Mouse (Mus musculus): ENCODE data around the gene Rpl36. TPM values are rescaled to one million over a fixed set of nuclear protein-coding genes. Genes with fewer than 3 reads are reported as not detected.

Rpl36 gene
- polyA plus RNA-seq, 1 experiment from 2014 or later: 1,230 TPM

DNA sequence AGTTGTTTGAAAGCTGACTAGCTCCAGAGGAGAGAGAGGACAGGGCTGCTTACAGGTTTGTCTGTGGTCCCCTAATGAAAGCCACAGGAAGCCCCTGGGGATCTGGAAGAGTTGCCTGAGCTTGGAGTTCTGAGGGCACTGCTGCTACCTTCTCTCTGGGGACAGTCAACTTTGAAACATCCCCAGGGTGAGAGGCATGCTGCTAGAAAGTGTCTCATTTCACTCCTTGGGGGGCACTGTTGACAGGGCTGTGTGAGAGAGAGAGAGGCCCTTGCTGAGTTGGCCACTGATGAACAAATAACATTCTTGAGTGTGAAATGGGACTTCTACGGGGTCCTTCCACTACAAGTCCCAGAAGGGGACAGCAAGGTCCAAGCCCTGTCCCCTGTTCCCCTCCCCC, 25.4 kb upstream of the Rpl36 start:
- peak overlapping the region; percentile 36; the same call in 1 of the 2 replicates for H3K9ac ChIP-seq
- no peak for ATAC-seq (ENCODE audit: low FRiP score)
- no peaks in the 10 kb centered on the region for H3K9me3 ChIP-seq (replicated peaks)
- no peak overlapping the region for H3K27ac ChIP-seq
- WGBS: 67% methylated on average over 1 of the region's 1 CpGs
- peaks cover 44% of the 10 kb centered on the region for H3K4me1 ChIP-seq
- no peak overlapping the region for H3K4me3 ChIP-seq
- 0 out of 2 replicates have a peak overlapping the region, but pooled peaks have one; percentile 8 for H3K4me2 ChIP-seq (replicated peaks)
- no peaks in the 10 kb centered on the region for H3K27me3 ChIP-seq
- peaks cover 60% of the 10 kb centered on the region for H3K36me3 ChIP-seq

DNA sequence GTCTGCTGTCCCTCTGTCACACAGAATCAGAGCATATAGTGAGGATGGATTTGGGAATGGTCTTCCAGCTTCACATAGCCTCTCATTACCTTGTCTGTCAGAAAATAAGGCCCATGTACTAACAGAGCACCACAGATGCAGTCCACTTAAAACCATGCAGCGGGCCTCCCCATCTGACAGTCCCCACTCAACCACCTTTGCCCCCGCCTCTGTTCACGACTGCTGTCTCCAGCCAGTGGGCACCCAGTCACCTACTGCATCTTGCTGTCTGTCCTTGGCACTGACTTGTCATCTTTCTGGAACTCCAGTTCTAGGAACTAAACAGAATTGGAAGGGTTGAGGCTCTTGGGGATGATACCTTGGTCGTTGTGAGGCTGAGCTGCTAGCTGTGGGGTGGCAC, 24.3 kb upstream of the Rpl36 start:
- Histone ChIP-seq H3K4me1 (peaks cover 35% of the 10 kb centered on the region), H3K36me3 (peaks cover 68% of the 10 kb centered on the region), H3K4me2 (replicated peaks) (no peak overlapping the region), H3K9me3 (replicated peaks) (no peaks in the 10 kb centered on the region), H3K4me3 (no peak overlapping the region), H3K27me3 (no peaks in the 10 kb centered on the region), H3K9ac (no peak overlapping the region), H3K27ac (no peak overlapping the region)
- 95% methylated on average over 4 of the region's 4 CpGs for WGBS
- ATAC-seq (ENCODE audit: low FRiP score): no peak

DNA sequence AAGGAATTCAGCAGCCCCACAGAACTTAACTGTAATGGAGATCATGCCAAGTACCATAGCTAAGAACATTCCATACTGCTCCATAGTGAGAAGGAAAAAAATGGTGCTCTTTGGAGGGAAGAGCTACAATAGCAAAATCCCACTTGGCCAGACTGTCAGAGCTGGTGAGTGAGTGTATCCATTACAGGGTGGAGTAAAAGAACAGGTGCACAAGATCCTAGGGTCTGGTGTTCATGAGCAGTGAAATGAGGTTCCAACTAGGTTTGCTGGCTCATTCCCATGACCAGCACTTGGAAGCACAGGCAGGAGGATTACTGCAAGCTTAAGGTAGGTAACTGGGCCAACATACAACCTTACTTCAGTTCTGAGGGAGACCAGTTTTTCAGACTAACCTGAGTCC, 20.7 kb upstream of the Rpl36 start:
- no peaks in the 10 kb centered on the region for H3K27me3 ChIP-seq
- H3K4me1 ChIP-seq: peaks cover 17% of the 10 kb centered on the region
- H3K9me3 ChIP-seq (replicated peaks): no peaks in the 10 kb centered on the region
- no peak for ATAC-seq (ENCODE audit: low FRiP score)
- no peak overlapping the region for H3K9ac ChIP-seq
- peaks cover 93% of the 10 kb centered on the region for H3K36me3 ChIP-seq
- no peak overlapping the region for H3K4me2 ChIP-seq (replicated peaks)
- no peak overlapping the region for H3K27ac ChIP-seq
- no peak overlapping the region for H3K4me3 ChIP-seq

DNA sequence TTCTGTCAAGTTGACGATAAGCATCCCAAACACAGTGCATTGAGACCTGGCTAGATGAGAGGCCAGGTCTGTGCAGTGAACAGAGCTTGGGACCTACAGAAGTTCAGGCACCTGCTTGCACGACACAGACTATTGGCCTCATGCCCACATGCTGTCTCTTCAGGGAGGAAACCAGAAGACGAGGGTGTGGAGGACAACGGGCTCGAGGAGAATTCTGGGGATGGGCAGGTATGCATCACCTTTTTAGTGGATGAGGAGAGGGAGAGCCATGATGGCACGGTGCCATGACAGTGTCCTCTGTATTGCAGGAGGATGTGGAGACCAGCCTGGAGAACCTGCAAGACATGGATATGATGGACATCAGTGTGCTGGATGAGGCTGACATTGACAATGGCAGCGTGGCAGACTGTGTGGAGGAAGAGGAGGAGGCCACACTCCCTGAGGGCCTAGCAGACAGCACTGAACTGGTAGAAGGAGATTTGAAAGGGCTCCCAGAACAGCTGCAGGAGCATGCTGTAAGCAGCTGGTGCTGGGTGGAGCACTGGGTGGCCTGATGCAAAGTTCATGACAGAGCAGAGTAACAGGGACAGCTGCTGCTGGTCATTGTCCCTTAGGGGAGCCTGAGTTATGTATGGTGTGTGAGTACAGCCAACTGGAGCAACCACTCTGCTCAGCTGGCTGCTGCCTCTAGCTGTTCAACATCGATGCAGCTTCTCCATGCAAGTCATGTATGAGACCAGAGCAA, 19.5 kb upstream of the Rpl36 start:
- no peaks in the 10 kb centered on the region for H3K9me3 ChIP-seq (replicated peaks)
- no peak overlapping the region for H3K9ac ChIP-seq
- no peaks in the 10 kb centered on the region for H3K27me3 ChIP-seq
- H3K27ac ChIP-seq: no peak overlapping the region
- 92% methylated on average over 8 of the region's 8 CpGs for WGBS
- no peak for ATAC-seq (ENCODE audit: low FRiP score)
- no peak overlapping the region for H3K4me3 ChIP-seq
- 0 out of 2 replicates have a peak, but pooled peaks cover 8% of the 10 kb centered on the region for H3K4me1 ChIP-seq
- H3K4me2 ChIP-seq (replicated peaks): no peak overlapping the region
- H3K36me3 ChIP-seq: peaks cover 89% of the 10 kb centered on the region

DNA sequence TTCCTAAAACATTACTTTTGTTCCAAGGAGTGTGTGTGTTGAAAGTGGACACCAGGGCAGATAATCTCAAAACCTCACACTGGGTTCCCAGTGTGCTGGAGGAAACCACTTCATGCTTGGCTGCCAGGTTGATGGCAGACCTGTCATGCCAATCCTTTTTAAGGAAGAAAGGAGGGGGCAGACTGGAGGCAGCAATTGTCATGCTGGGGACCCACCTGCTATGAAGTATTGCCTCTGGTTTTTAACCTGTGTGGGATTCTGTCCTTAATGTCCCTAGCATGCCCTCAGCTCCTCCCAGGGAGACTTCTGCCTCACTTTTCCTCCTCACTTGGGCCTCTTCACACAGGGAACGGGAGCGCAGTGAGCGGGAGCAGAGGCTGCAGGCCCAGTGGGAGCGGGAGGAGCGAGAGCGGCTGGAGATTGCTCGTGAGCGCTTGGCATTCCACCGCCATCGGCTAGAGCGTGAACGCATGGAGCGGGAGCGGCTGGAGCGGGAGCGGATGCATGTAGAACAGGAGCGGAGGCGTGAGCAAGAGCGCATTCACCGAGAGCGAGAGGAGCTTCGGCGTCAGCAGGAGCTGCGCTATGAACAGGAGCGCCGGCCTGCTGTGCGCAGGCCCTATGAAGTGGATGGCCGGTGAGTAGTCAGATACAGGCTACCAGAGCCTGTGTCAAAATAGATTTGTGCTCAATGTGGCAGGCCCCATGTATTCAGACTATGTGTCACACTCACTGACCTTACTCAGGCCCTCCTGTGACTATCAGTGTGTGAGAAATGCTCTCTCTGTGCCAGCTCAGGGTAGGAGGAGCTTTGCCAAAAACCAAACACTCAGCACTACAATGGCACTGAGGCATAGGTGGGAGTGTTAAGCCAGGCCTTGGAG, 9.8 kb upstream of the Rpl36 start:
- no peaks in the 10 kb centered on the region for H3K9me3 ChIP-seq (replicated peaks)
- peaks cover 85% of the 10 kb centered on the region for H3K36me3 ChIP-seq
- H3K4me2 ChIP-seq (replicated peaks): no peak overlapping the region
- H3K9ac ChIP-seq: no peak overlapping the region
- H3K27ac ChIP-seq: no peak overlapping the region
- peaks cover 9% of the 10 kb centered on the region for H3K4me1 ChIP-seq
- no peak overlapping the region for H3K4me3 ChIP-seq
- WGBS: 95% methylated on average over 28 of the region's 28 CpGs
- no peak for ATAC-seq (ENCODE audit: low FRiP score)
- H3K27me3 ChIP-seq: no peaks in the 10 kb centered on the region

DNA sequence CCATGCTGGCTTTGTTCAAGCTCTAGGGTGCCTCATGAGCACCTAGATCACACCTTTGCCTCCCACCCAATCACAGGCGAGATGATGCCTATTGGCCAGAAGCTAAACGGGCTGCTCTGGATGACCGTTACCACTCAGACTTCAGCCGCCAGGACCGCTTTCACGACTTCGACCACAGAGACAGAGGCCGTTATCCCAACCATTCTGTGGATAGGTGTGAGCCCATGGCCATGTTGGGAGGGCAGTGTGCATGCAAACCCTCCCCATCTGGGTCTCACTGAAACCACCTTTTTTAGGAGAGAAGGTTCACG, 9.2 kb upstream of the Rpl36 start:
- Histone ChIP-seq H3K27ac (no peak overlapping the region), H3K4me2 (replicated peaks) (no peak overlapping the region), H3K27me3 (no peaks in the 10 kb centered on the region), H3K4me3 (no peak overlapping the region), H3K4me1 (peaks cover 15% of the 10 kb centered on the region), H3K9ac (no peak overlapping the region), H3K36me3 (peaks cover 85% of the 10 kb centered on the region), H3K9me3 (replicated peaks) (no peaks in the 10 kb centered on the region)
- no peak for ATAC-seq (ENCODE audit: low FRiP score)
- WGBS: 93% methylated on average over 9 of the region's 9 CpGs

DNA sequence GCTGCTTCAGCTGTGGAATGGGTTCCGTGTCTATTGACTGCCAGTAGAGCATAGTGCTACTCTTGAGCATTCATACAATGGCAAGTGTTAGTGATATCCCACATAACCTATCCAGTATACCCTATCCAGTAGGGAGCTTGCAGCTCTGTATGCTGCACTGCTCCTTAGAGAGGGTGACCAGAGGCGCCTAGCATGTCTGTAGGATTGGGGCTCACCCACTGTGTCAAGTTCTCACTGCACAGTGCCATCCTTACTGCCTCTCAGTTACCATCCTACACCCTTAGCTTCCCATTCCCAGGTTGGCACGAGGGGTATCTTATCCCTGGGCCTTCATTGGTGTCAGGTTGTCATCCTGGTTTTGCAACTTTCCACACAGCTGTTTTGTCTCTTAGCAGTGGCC, 8.8 kb upstream of the Rpl36 start:
- H3K36me3 ChIP-seq: peaks cover 82% of the 10 kb centered on the region
- no peaks in the 10 kb centered on the region for H3K9me3 ChIP-seq (replicated peaks)
- 90% methylated on average over 3 of the region's 3 CpGs for WGBS

DNA sequence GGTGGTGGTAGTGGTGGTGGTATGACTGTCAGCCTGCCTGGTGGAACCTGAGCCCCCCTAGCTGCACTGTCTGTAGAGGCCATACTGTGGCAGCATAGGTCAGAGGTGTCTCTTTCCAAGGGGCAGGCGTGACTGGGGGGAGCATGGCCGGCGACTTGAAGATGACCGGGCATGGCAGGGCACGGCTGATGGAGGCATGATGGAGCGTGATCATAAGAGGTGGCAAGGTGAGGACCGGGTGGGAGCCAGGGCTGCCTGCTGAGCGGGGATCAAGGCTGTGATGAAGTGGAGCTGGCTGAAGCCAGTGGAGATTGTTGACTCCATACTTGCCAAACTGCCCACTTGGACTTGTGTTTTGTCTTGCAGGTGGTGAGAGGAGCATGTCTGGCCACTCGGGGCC, 7.8 kb upstream of the Rpl36 start:
- Histone ChIP-seq H3K27ac (no peak overlapping the region), H3K9me3 (replicated peaks) (no peaks in the 10 kb centered on the region), H3K4me1 (peaks cover 21% of the 10 kb centered on the region), H3K4me3 (no peak overlapping the region), H3K9ac (no peak overlapping the region), H3K4me2 (replicated peaks) (no peak overlapping the region), H3K27me3 (no peaks in the 10 kb centered on the region), H3K36me3 (peaks cover 72% of the 10 kb centered on the region)
- no peak for ATAC-seq (ENCODE audit: low FRiP score)
- 94% methylated on average over 9 of the region's 9 CpGs for WGBS

More for the DNA sequence above, 8.8 kb upstream of the Rpl36 start:
- no peak for ATAC-seq (ENCODE audit: low FRiP score)
- H3K4me1 ChIP-seq: peaks cover 17% of the 10 kb centered on the region
- H3K27ac ChIP-seq: no peak overlapping the region
- H3K27me3 ChIP-seq: no peaks in the 10 kb centered on the region
- H3K4me3 ChIP-seq: no peak overlapping the region
- no peak overlapping the region for H3K9ac ChIP-seq
- H3K4me2 ChIP-seq (replicated peaks): no peak overlapping the region

DNA sequence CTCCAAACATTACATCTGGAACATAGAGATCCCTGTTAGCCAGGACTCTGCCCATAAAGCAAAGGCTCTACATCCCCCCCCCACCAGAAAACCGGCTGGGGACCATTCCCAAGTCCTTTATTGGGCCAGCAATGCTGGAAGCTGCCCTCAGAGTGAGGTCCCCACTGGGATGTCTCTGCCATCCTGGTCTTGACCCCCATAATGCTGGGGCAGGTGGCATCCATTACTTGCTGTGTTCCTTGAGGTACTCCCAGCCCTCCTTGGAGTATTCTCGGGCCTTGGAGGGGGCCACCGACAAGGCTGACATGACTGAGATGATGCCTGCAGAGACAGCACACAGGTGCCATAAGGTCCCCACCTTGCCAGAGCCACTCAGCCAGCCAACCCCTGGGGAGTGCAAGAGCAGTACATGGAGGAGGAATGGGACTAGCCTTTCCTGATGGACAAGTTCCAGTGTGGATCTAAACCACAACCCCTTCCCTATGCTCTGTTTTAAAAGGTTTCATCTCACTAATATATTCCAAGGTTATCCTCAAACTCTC, 5.6 kb upstream of the Rpl36 start:
- H3K4me1 ChIP-seq: peaks cover 30% of the 10 kb centered on the region
- no peak overlapping the region for H3K9ac ChIP-seq
- peaks cover 50% of the 10 kb centered on the region for H3K36me3 ChIP-seq
- no peak overlapping the region for H3K27ac ChIP-seq
- no peak overlapping the region for H3K4me3 ChIP-seq
- no peak for ATAC-seq (ENCODE audit: low FRiP score)
- no peaks in the 10 kb centered on the region for H3K9me3 ChIP-seq (replicated peaks)
- WGBS: 74% methylated on average over 3 of the region's 3 CpGs
- H3K4me2 ChIP-seq (replicated peaks): no peak overlapping the region
- H3K27me3 ChIP-seq: no peaks in the 10 kb centered on the region

DNA sequence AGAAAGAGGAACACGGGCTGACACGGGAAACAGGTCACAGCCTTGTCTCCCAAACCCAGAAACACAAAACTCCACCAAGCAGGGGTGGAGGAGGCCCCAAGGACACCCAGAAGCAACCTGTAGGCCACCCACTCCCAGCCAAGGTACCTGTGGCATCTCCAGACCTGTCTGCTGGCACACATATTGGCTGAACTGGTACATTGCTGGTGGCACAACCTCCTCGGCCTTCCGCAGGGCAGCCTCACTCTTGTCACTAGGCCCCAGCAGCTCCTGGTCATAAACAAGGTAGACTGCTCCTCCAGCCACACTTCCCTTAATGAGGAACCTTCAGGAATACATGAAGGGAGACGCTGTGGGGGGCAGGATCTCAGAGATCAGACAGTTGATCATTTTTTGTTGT, 4.5 kb upstream of the Rpl36 start:
- peak overlapping the region; percentile 65 for H3K4me3 ChIP-seq
- peaks cover 39% of the 10 kb centered on the region for H3K36me3 ChIP-seq
- ATAC-seq (ENCODE audit: low FRiP score): no peak
- peak overlapping the region; percentile 76 for H3K9ac ChIP-seq
- H3K27ac ChIP-seq: peak overlapping the region; percentile 76; the same call in 1 of the 2 replicates
- 70% methylated on average over 5 of the region's 5 CpGs for WGBS
- peaks cover 30% of the 10 kb centered on the region for H3K4me1 ChIP-seq
- no peaks in the 10 kb centered on the region for H3K9me3 ChIP-seq (replicated peaks)
- peak overlapping the region; percentile 75 for H3K4me2 ChIP-seq (replicated peaks)
- no peaks in the 10 kb centered on the region for H3K27me3 ChIP-seq

DNA sequence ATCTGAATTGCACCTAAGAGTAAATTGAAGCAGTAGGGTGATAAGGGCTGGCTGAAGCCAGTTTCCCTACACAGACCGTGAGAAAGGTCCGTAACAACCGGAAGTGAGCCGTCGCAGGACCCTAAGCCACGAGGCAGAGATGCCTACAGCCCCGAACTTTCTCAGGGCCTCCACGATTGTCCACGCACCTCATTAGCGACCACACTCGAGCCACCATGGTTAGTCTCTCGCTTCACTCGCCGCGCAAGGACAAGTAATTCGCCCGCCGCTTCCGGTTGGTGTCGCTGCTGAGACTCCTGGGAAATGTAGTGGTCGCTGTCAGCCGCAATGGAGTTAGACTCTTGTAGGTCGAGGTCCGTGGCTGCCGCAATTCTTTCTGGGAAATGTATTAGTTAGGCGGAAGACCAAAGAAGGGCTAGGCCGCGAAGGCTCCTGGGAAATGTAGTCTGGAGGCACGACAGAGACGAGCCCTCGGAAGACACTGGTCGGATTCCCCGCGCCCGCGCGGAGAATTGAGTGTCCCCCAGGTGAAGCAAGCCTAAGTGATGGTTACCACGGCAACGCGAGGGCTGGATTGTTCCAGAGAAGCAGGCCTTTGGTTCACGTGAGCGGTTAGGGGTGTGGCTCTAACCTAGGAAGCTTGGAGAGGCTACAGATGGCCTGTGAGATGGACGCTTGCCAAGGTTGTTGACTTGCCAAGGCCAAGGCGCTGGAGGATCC, 3.6 kb upstream of the Rpl36 start, which contains the start of gene 2410015M20Rik:
2410015M20Rik (minus strand) TSS at position 320 of the 720 bp plus-strand sequence.
- Histone ChIP-seq H3K9ac (peak within 1 kb of the TSS; percentile 76), H3K4me1 (peaks cover 36% of the 10 kb centered on the region), H3K36me3 (peaks cover 33% of the 10 kb centered on the region), H3K27me3 (no peaks in the 10 kb centered on the region), H3K4me2 (replicated peaks) (peak within 1 kb of the TSS; percentile 75), H3K27ac (peak within 1 kb of the TSS; percentile 76), H3K9me3 (replicated peaks) (no peaks in the 10 kb centered on the region), H3K4me3 (peak within 1 kb of the TSS; percentile 65)
- ATAC-seq (ENCODE audit: low FRiP score): peak; percentile 91
- under 1% methylated on average over 44 of the region's 44 CpGs for WGBS

DNA sequence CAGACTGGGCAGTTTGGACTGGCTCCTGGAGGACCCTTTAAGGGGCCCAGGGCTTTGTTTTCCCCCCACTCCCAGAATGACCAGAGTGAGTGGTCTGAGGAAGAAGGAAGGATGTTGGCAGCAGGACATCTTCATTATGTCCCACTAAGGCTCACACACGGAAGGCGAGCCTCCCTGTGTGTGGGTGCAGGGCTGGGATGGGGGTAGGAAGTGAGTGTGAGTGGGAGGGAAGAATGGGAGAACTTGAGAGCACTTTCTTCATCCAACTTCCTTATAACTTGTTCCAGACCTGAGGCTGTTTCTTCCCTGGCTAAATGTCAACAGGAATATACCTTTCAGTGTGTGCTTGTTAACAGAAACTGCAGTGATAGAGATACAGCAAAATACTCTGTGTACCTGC, 1.9 kb upstream of the Rpl36 start:
- no peaks in the 10 kb centered on the region for H3K27me3 ChIP-seq
- ATAC-seq (ENCODE audit: low FRiP score): no peak
- H3K9ac ChIP-seq: no peak overlapping the region
- WGBS: 72% methylated on average over 2 of the region's 2 CpGs
- peaks cover 45% of the 10 kb centered on the region for H3K4me1 ChIP-seq
- H3K4me3 ChIP-seq: no peak overlapping the region
- H3K36me3 ChIP-seq: peaks cover 33% of the 10 kb centered on the region
- H3K27ac ChIP-seq: no peak overlapping the region
- no peaks in the 10 kb centered on the region for H3K9me3 ChIP-seq (replicated peaks)
- no peak overlapping the region for H3K4me2 ChIP-seq (replicated peaks)

Measured in hindbrain, embryonic 12.5 days (tissue).